Mouse (Mus musculus) liver, adult 2 months (tissue): ENCODE measurements around the gene Dlx1. TPM values are rescaled to one million over a fixed set of nuclear protein-coding genes. Genes with fewer than 3 reads are reported as not detected.

Source experiments
- DNase-seq: peaks from one replicate; pipeline ENCODE4 v3.0.0-alpha.2; 2011; ENCODE audit warnings: low read depth, low spot score; ENCODE audit errors: extremely low read depth
- H3K27ac ChIP-seq: fragments of 200-500 bp; replicated peaks from 2 replicates; pipeline ENCODE4 v1.5.1; 2012; ENCODE audit warnings: low read depth, mild to moderate bottlenecking, control low read depth, inconsistent platforms, low read length; ENCODE audit not compliant: insufficient read depth
- H3K27me3 ChIP-seq: fragments of 200-500 bp; 2 replicates; pipeline ENCODE4 v1.6.1; 2012; ENCODE audit warnings: mild to moderate bottlenecking, moderate library complexity, low read length, inconsistent platforms; ENCODE audit not compliant: control insufficient read depth, insufficient read depth
- H3K36me3 ChIP-seq: fragments of 200-500 bp; 2 replicates; pipeline ENCODE4 v1.6.1; 2012; ENCODE audit warnings: low read length, inconsistent platforms; ENCODE audit not compliant: control insufficient read depth, insufficient read depth
- H3K4me1 ChIP-seq: fragments of 200-500 bp; 2 replicates; pipeline ENCODE4 v1.6.1; 2011; ENCODE audit warnings: low read length; ENCODE audit not compliant: control insufficient read depth, insufficient read depth
- H3K4me3 ChIP-seq: fragments of 200-500 bp; 2 replicates; pipeline ENCODE4 v1.5.1; 2011; ENCODE audit warnings: low read depth, mild to moderate bottlenecking, control low read depth, low read length, moderate library complexity; ENCODE audit not compliant: insufficient read depth
- H3K79me2 ChIP-seq: fragments of 200-500 bp; 2 replicates; pipeline ENCODE4 v1.6.1; 2012; ENCODE audit warnings: inconsistent platforms, mild to moderate bottlenecking, low read length, moderate library complexity; ENCODE audit not compliant: control insufficient read depth, insufficient read depth
- H3K9ac ChIP-seq: fragments of 200-500 bp; 2 replicates; pipeline ENCODE4 v1.6.1; 2012; ENCODE audit warnings: low read depth, mild to moderate bottlenecking, control low read depth, inconsistent platforms, low read length
- CTCF ChIP-seq: fragments of 200-500 bp; IDR thresholded peaks from 2 replicates; pipeline ENCODE4 v1.5.1; 2011; ENCODE audit warnings: low read depth, low read length, control low read depth
- POLR2A ChIP-seq: fragments of 200-500 bp; IDR thresholded peaks from 2 replicates; pipeline ENCODE4 v1.6.1; 2011; ENCODE audit warnings: low read length, control low read depth; ENCODE audit not compliant: insufficient read depth; ENCODE audit errors: extremely low read depth
- WGBS: fragments of 180-500 bp; shearing (Covaris S2); methylation state at CpG from one replicate; pipeline ENCODE4 v1.1.7; 2018; 5-methylcytosine and 5-hydroxymethylcytosine counted together
- polyA plus RNA-seq: library from polyadenylated mRNA; depleted of rRNA; stranded (reverse); fragments of >200 nt; gene quantifications from 2 replicates; pipeline ENCODE4 v1.2.3, GENCODE M21; 2012
- total RNA-seq: library from RNA; depleted of rRNA; stranded (reverse); fragments of >200 nt; gene quantifications from 2 replicates; pipeline ENCODE4 v1.2.3, GENCODE M21; 2014

The Dlx1 gene
- total and polyA plus RNA-seq, 2 experiments: not detected

GRCm38 (mm10) chr2:71504852-71505251, 23.1 kb upstream of the Dlx1 start:
- 0 out of 2 replicates have a peak, but pooled peaks cover 2% of the 10 kb centered on the region for H3K4me1 ChIP-seq
- TF ChIP-seq CTCF (no peak), POLR2A (no peak)
- H3K27ac ChIP-seq: no peak overlapping the region
- no peaks in the 10 kb centered on the region for H3K27me3 ChIP-seq
- H3K9ac ChIP-seq: no peak overlapping the region
- no peak overlapping the region for H3K4me3 ChIP-seq
- no peak for DNase-seq
- no peaks in the 10 kb centered on the region for H3K36me3 ChIP-seq
- 69% methylated on average over 9 of the region's 9 CpGs for WGBS
- peaks cover 2% of the 10 kb centered on the region; the same call in 1 of the 2 replicates for H3K79me2 ChIP-seq

- no peak overlapping the region for H3K27ac ChIP-seq
- WGBS: 88% methylated on average over 7 of the region's 7 CpGs
- no peak overlapping the region for H3K4me3 ChIP-seq
- no peak for DNase-seq
- H3K9ac ChIP-seq: no peak overlapping the region
- peaks cover 10% of the 10 kb centered on the region; the same call in 1 of the 2 replicates for H3K36me3 ChIP-seq
- H3K4me1 ChIP-seq: no peaks in the 10 kb centered on the region
- H3K27me3 ChIP-seq: no peaks in the 10 kb centered on the region
- no peaks in the 10 kb centered on the region for H3K79me2 ChIP-seq
- TF ChIP-seq CTCF (no peak), POLR2A (no peak)
Measured at GRCm38 (mm10) chr2:71511209-71511608, 16.7 kb upstream of the Dlx1 start.

- H3K4me3 ChIP-seq: no peak overlapping the region
- peaks cover 10% of the 10 kb centered on the region; the same call in 1 of the 2 replicates for H3K36me3 ChIP-seq
- WGBS: 91% methylated on average over 9 of the region's 9 CpGs
- no peak overlapping the region for H3K27ac ChIP-seq
- no peaks in the 10 kb centered on the region for H3K79me2 ChIP-seq
- H3K27me3 ChIP-seq: no peaks in the 10 kb centered on the region
- no peak overlapping the region for H3K9ac ChIP-seq
- no peak for DNase-seq
- no peaks in the 10 kb centered on the region for H3K4me1 ChIP-seq
- no peak for TF ChIP-seq POLR2A
- no peak for TF ChIP-seq CTCF
Measured at GRCm38 (mm10) chr2:71512326-71512725, 15.6 kb upstream of the Dlx1 start.

GRCm38 (mm10) chr2:71516995-71517394, 10.9 kb upstream of the Dlx1 start:
- no peak for DNase-seq
- Histone ChIP-seq H3K27me3 (no peaks in the 10 kb centered on the region), H3K79me2 (no peaks in the 10 kb centered on the region), H3K4me1 (no peaks in the 10 kb centered on the region), H3K9ac (no peak overlapping the region), H3K36me3 (peaks cover 4% of the 10 kb centered on the region; the same call in 1 of the 2 replicates), H3K4me3 (no peak overlapping the region), H3K27ac (no peak overlapping the region)
- no peak for TF ChIP-seq POLR2A
- 92% methylated on average over 4 of the region's 4 CpGs for WGBS

- Histone ChIP-seq H3K36me3 (peaks cover 4% of the 10 kb centered on the region; the same call in 1 of the 2 replicates), H3K9ac (no peak overlapping the region), H3K4me3 (no peak overlapping the region), H3K79me2 (no peaks in the 10 kb centered on the region), H3K4me1 (no peaks in the 10 kb centered on the region), H3K27me3 (no peaks in the 10 kb centered on the region), H3K27ac (no peak overlapping the region)
- no peak for TF ChIP-seq CTCF
- TF ChIP-seq POLR2A: no peak
- whole genome bisulfite sequencing: 94% methylated on average over 8 of the region's 8 CpGs
- no peak for DNase-seq
Measured at GRCm38 (mm10) chr2:71517466-71518099, 10.3 kb upstream of the Dlx1 start.

- DNase-seq: no peak
- H3K9ac ChIP-seq: no peak overlapping the region
- WGBS: 92% methylated on average over 4 of the region's 4 CpGs
- H3K79me2 ChIP-seq: no peaks in the 10 kb centered on the region
- TF ChIP-seq CTCF: no peak
- no peak for TF ChIP-seq POLR2A
- peaks cover 10% of the 10 kb centered on the region; the same call in 1 of the 2 replicates for H3K27me3 ChIP-seq
- H3K4me3 ChIP-seq: no peak overlapping the region
- no peaks in the 10 kb centered on the region for H3K4me1 ChIP-seq
- H3K36me3 ChIP-seq: no peaks in the 10 kb centered on the region
- no peak overlapping the region for H3K27ac ChIP-seq
Measured at GRCm38 (mm10) chr2:71522871-71523270, 5.0 kb upstream of the Dlx1 start.
